Mouse (Mus musculus): Measurements from ENCODE around the gene Eddm3b. TPM values are rescaled to one million over a fixed set of nuclear protein-coding genes. Genes with fewer than 3 reads are reported as not detected.
"Not testable (repeated sequence)": the region's sequence is repeated elsewhere in the genome, so short reads cannot be mapped to it uniquely, and the experiment has no call there.

The Eddm3b gene
- polyA plus RNA-seq, 1 experiment from 2014 or later = not detected

DNA sequence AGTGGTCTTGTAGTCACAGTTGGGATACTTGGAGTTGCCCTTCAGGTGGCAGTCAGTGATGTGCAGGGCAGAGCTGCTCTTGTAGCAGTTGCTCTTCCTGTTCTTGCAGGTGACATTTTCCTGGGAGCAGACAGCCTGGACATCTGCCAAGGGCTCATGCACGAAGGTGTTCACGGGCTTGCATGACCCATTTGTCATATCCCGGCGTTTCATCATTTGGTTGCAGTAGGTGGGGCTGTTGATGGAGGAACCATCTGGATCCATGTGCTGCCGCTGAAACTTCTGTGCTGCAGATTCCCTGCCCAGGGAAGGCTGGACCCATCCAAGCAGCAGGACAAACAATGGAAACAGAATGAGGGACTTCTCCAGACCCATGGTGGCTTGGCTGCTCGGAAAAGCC is 31.3 kb downstream of the Eddm3b start:
- no peak overlapping the region for H3K27ac ChIP-seq (replicated peaks)
- no peak for ATAC-seq (ENCODE audit: extremely low read depth, insufficient number of reproducible peaks, low FRiP score, low TSS enrichment)
- H3K9ac ChIP-seq = no peak overlapping the region
- H3K4me2 ChIP-seq = no peak overlapping the region
- H3K4me3 ChIP-seq = no peak overlapping the region
- H3K36me3 ChIP-seq = no peaks in the 10 kb centered on the region
- 88% methylated on average over 6 of the region's 6 CpGs for WGBS
- H3K4me1 ChIP-seq = peaks cover 24% of the 10 kb centered on the region
- no peaks in the 10 kb centered on the region for H3K9me3 ChIP-seq
- no peaks in the 10 kb centered on the region for H3K27me3 ChIP-seq (replicated peaks)

DNA sequence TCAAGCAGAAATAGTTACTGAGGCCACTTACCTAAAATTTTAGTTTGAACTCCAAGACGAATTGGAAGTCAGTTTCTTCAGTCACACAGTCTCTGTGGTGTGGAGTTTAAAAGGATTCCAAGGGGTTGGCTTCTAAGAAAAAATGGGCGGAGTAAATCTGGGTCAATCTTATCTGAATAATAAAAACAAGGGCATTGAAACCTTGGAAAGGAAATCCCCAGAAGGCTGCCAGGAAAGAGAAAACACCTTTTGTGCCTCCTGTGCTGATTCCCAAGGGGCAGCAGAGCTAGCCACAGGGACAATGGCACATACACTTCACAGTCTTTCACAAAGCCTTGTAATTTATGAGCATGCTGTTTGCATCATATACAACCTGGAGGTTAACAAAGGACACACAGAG is 32.5 kb downstream of the Eddm3b start, which contains the start of gene Rnase1:
Gene Rnase1 (minus strand): TSS at position 101 of the 400 bp plus-strand sequence.
- Histone ChIP-seq H3K9ac (no peak within 1 kb of the TSS), H3K4me2 (no peak within 1 kb of the TSS), H3K4me1 (peaks cover 24% of the 10 kb centered on the region), H3K4me3 (no peak within 1 kb of the TSS), H3K36me3 (no peaks in the 10 kb centered on the region), H3K27me3 (replicated peaks) (no peaks in the 10 kb centered on the region), H3K27ac (replicated peaks) (no peak within 1 kb of the TSS), H3K9me3 (no peaks in the 10 kb centered on the region)
- WGBS = 46% methylated on average over 2 of the region's 2 CpGs
- no peak for ATAC-seq (ENCODE audit: extremely low read depth, insufficient number of reproducible peaks, low FRiP score, low TSS enrichment)

DNA sequence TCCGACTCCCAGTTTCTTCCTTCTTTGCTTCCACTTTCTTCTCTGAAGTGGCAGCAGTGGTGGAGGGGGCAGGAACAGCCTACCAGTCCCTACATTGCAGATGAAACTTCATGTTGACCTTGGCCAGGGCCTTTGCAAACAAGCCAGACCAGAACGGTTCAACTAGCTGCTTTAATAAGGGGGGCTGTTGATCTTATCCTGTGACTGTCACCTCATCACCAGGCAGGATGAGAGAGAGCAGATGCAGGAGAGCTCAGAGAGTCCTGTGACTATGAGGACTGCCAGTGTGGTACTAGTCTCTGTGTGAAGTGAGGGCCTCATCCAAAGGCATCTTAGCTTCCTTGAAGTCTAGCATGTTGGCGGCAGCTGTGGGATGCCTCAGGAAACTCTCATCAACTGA is 33.8 kb downstream of the Eddm3b start:
- H3K36me3 ChIP-seq = no peaks in the 10 kb centered on the region
- no peaks in the 10 kb centered on the region for H3K27me3 ChIP-seq (replicated peaks)
- no peak overlapping the region for H3K27ac ChIP-seq (replicated peaks)
- H3K4me3 ChIP-seq = no peak overlapping the region
- 37% methylated on average over 3 of the region's 3 CpGs for WGBS
- H3K9ac ChIP-seq = no peak overlapping the region
- H3K4me1 ChIP-seq = peaks cover 23% of the 10 kb centered on the region
- no peak for ATAC-seq (ENCODE audit: extremely low read depth, insufficient number of reproducible peaks, low FRiP score, low TSS enrichment)
- no peaks in the 10 kb centered on the region for H3K9me3 ChIP-seq
- no peak overlapping the region for H3K4me2 ChIP-seq

DNA sequence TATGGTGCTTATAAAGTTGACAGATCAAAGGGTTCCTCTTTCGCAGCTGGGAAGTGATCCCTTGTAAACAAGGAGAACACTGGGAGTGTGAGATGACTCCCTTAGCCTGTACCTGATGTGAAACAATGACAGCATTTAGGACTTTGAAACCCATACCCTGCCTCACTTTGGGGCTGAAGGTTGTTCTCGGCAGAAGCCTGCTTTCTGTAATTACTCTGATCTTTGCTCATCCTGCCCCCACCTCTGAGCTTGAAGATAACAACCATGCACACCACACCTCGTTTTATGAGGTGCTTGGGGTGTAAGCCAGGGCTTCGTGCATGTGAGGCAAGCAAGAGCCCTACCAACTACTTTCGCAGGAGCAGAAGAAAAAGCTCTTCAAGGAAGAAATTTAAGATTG is 34.9 kb downstream of the Eddm3b start:
- no peak overlapping the region for H3K4me3 ChIP-seq
- ATAC-seq (ENCODE audit: extremely low read depth, insufficient number of reproducible peaks, low FRiP score, low TSS enrichment) = no peak

DNA sequence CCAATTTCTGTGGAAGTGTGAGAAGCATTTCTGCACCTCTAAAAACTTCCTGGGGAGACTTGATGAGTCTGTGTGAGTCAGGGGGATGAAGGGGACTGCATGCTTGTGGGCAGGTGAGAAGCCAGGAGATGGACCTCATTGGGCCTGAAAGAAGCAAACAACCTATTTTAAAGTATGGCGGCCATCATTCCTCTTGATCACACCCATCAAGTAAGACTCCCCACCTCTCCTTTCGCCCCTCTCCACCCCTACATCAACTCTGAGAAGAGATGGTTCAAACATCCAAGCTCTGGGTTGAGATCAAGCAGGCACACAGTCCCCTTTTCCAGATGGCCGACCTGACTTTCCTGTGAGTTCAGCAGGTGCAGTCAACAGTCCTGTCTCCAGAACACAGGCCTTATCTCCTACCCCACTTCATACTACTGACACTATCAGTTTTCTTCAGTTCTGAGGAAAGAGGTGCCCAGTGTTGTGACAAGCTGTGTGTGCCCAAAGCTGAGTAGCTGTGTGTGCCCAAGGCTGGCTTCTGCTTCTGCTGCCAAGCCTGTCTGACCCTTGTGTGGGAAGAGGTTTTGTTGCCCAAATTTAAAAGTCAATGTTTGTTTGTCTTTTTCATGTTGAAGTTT is 36.1 kb downstream of the Eddm3b start:
- 73% methylated on average over 3 of the region's 3 CpGs for WGBS
- Histone ChIP-seq H3K27me3 (replicated peaks) (no peaks in the 10 kb centered on the region), H3K27ac (replicated peaks) (no peak overlapping the region), H3K4me1 (peaks cover 10% of the 10 kb centered on the region; the same call in 1 of the 2 replicates), H3K36me3 (no peaks in the 10 kb centered on the region), H3K9ac (no peak overlapping the region), H3K4me2 (no peak overlapping the region), H3K4me3 (no peak overlapping the region), H3K9me3 (no peaks in the 10 kb centered on the region)
- no peak for ATAC-seq (ENCODE audit: extremely low read depth, insufficient number of reproducible peaks, low FRiP score, low TSS enrichment)

More for the DNA sequence above, 34.9 kb downstream of the Eddm3b start:
- Histone ChIP-seq H3K4me1 (peaks cover 11% of the 10 kb centered on the region), H3K9ac (no peak overlapping the region), H3K27ac (replicated peaks) (no peak overlapping the region), H3K9me3 (no peaks in the 10 kb centered on the region), H3K4me2 (no peak overlapping the region), H3K36me3 (no peaks in the 10 kb centered on the region), H3K27me3 (replicated peaks) (no peaks in the 10 kb centered on the region)
- WGBS = 63% methylated on average over 5 of the region's 5 CpGs

DNA sequence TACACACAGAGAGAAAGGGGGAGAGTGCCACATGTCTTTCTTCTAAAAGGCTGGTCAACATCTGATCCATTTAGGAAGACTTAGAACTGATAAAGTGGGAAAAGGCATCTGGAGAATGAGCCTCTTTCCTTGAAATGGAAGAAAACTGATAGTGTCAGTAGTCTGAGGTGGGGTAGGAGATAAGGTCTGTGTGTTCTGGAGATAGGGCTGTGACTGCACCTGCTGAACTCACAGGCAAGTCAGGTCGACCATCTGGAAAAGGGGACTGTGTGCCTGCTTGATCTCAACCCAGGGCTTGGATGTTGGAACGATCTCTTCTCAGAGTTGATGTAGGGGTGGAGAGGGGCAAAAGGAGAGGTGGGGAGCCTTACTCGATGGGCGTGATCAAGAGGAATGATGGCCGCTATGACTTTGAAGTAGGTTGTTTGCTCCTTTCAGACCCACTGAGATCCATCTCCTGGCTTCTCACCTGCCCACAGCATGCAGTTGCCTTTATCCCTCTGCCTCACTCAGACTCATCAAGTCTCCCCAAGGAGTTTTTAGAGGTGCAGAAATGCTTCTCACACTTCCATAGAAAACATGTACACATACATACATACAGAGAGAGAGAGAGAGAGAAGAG is 38.1 kb downstream of the Eddm3b start:
- Histone ChIP-seq H3K27ac (replicated peaks) (no peak overlapping the region), H3K4me1 (peaks cover 6% of the 10 kb centered on the region; the same call in 1 of the 2 replicates)

DNA sequence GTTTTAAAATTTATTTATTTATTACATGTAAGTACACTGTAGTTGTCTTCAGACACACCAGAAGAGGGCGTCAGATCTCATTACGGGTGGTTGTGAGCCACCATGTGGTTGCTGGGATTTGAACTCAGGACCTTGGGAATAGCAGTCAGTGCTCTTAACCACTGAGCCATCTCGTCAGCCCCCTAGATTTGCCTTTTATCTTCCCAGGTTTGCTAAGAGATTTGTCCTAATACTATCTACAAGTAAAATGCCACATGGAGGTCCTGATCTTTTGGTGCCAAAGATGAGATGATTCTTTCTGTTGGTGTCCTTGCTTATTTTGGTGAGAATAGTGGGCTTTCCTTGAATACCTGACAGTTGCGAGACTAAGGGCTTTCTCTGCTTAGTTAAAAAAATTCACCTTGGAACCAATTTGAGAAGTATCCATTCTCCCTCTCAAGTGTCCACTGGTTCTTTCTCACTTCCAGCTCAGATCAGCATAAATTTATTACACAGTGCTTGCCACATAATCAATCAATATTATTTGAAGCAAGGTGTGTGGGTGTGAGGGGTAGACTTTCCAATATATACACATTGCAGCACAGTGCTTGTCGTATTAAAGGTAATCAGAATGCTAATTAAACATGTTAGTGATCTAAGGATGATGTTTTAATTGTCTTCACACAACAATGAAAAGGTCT is 42.0 kb downstream of the Eddm3b start:
- Histone ChIP-seq H3K4me3 (no peak overlapping the region), H3K4me1 (no peaks in the 10 kb centered on the region), H3K36me3 (no peaks in the 10 kb centered on the region), H3K27me3 (replicated peaks) (no peaks in the 10 kb centered on the region), H3K9ac (no peak overlapping the region), H3K27ac (replicated peaks) (no peak overlapping the region), H3K4me2 (no peak overlapping the region), H3K9me3 (no peaks in the 10 kb centered on the region)
- ATAC-seq (ENCODE audit: extremely low read depth, insufficient number of reproducible peaks, low FRiP score, low TSS enrichment) = no peak
- WGBS = 84% methylated on average over 5 of the region's 5 CpGs

More for the DNA sequence above, 38.1 kb downstream of the Eddm3b start:
- no peaks in the 10 kb centered on the region for H3K27me3 ChIP-seq (replicated peaks)
- H3K4me2 ChIP-seq = no peak overlapping the region
- H3K4me3 ChIP-seq = no peak overlapping the region
- no peaks in the 10 kb centered on the region for H3K36me3 ChIP-seq
- H3K9ac ChIP-seq = no peak overlapping the region
- WGBS = 35% methylated on average over 5 of the region's 5 CpGs
- ATAC-seq (ENCODE audit: extremely low read depth, insufficient number of reproducible peaks, low FRiP score, low TSS enrichment) = no peak
- H3K9me3 ChIP-seq = no peaks in the 10 kb centered on the region

DNA sequence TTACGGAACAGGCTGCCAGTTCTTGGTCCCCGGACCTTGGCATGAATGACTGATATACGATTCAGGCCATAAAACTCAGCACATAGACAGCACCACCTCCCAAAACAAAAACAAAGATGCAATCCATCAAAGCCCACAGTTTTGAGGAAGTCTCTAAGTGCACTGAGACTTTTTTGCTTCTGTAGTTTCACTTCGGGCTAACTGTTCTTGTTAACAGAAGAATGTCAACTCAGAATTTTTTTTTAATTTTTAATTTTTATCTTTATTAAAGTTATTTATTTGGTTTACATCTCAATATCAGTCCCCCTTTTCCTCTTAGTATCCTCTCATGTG is 42.5 kb downstream of the Eddm3b start:
- WGBS = 78% methylated on average over 4 of the region's 4 CpGs

DNA sequence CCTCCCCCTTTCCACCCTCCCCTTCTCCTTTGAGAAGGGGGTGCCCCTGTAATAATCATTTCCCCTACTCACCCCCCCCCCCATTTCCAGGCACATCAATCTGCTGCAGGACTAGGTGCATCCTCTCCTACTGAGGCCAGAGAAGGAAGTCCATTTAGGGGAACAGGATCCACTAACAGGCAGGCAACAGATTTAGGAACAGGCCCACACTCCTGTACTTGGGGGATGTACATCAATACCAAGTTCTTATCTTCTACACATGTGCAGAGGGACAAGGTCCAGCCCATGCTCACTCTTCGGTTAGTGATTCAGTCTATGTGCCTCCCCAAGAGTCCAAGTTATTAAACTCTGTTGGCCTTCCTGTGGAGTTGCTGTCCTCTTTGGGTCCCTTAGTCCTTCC is 42.8 kb downstream of the Eddm3b start:
- no peak overlapping the region for H3K4me3 ChIP-seq
- H3K4me2 ChIP-seq = no peak overlapping the region
- H3K27me3 ChIP-seq (replicated peaks) = no peaks in the 10 kb centered on the region
- no peak for ATAC-seq (ENCODE audit: extremely low read depth, insufficient number of reproducible peaks, low FRiP score, low TSS enrichment)
- H3K4me1 ChIP-seq = no peaks in the 10 kb centered on the region
- no peaks in the 10 kb centered on the region for H3K36me3 ChIP-seq
- H3K9ac ChIP-seq = no peak overlapping the region
- H3K27ac ChIP-seq (replicated peaks) = no peak overlapping the region
- WGBS = 81% methylated on average over 1 of the region's 1 CpGs
- no peaks in the 10 kb centered on the region for H3K9me3 ChIP-seq

More for the DNA sequence above, 42.5 kb downstream of the Eddm3b start:
- no peak for ATAC-seq (ENCODE audit: extremely low read depth, insufficient number of reproducible peaks, low FRiP score, low TSS enrichment)
- no peak overlapping the region for H3K4me2 ChIP-seq
- H3K9ac ChIP-seq = no peak overlapping the region
- H3K27ac ChIP-seq (replicated peaks) = no peak overlapping the region
- no peak overlapping the region for H3K4me3 ChIP-seq
- H3K9me3 ChIP-seq = no peaks in the 10 kb centered on the region
- no peaks in the 10 kb centered on the region for H3K36me3 ChIP-seq
- H3K27me3 ChIP-seq (replicated peaks) = no peaks in the 10 kb centered on the region
- H3K4me1 ChIP-seq = no peaks in the 10 kb centered on the region

DNA sequence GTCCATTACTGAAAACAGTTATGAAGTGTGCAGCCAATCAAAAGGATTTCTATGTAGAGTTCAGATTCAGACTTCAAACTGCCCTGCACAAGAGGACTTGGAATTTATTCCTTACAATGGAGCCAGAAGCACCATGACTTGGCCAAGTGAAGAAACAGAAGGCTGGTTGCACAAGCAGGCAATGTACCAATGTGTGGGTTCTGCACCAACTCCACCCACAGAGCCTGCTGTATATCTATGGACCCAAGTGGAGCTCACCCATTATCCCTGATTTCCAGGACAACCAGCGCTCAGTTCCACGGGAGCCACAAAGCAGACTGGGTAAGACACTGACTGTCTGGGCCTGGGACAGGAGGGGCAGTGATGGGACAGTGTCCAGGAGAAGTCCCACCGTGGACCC is 47.8 kb downstream of the Eddm3b start, which contains the start of gene Rnase2b:
Gene Rnase2b (plus strand): TSS at position 285 of the 400 bp plus-strand sequence.
- WGBS = 85% methylated on average over 3 of the region's 3 CpGs
- not testable (repeated sequence) for H3K27ac ChIP-seq (replicated peaks); H3K4me2 ChIP-seq; H3K4me1 ChIP-seq; H3K4me3 ChIP-seq; H3K9me3 ChIP-seq; ATAC-seq (ENCODE audit: extremely low read depth, insufficient number of reproducible peaks, low FRiP score, low TSS enrichment); H3K27me3 ChIP-seq (replicated peaks); H3K36me3 ChIP-seq; H3K9ac ChIP-seq

DNA sequence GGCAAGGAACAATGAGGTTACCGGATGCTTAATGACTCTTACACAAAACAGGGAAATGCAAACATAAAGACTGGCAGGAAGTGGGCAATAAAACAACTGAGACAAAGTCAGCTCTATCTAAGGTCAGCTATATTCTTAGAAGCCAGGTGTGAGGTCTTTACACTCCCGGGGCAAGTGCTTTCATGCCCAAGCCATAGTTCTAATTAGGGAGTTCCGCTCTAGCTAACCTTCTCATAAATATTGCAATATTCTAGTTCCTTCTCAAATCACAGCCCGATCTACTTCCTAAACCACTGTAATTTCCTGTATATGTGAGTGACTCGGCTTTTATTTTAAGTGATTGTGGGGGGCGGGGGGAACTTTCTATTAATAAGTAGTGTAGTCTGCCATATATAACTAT is 49.1 kb downstream of the Eddm3b start:
- not testable (repeated sequence) for H3K36me3 ChIP-seq; ATAC-seq (ENCODE audit: extremely low read depth, insufficient number of reproducible peaks, low FRiP score, low TSS enrichment); H3K9me3 ChIP-seq; H3K27ac ChIP-seq (replicated peaks); H3K27me3 ChIP-seq (replicated peaks); H3K9ac ChIP-seq; H3K4me2 ChIP-seq; H3K4me3 ChIP-seq; H3K4me1 ChIP-seq
- 82% methylated on average over 6 of the region's 6 CpGs for WGBS
